Mouse (Mus musculus) olfactory bulb, adult 2 months (tissue): ENCODE data around the gene Clstn1. TPM values are rescaled to one million over a fixed set of nuclear protein-coding genes. Genes with fewer than 3 reads are reported as not detected.

ENCODE experiments used
- H3K27ac ChIP-seq: fragments of 200-500 bp; 2 replicates; pipeline ENCODE4 v1.5.1; 2012; ENCODE audit warnings: low read depth, low read length; ENCODE audit not compliant: insufficient read depth
- H3K4me1 ChIP-seq: fragments of 200-500 bp; 2 replicates; pipeline ENCODE4 v1.6.1; 2012; ENCODE audit warnings: low read length; ENCODE audit not compliant: control insufficient read depth, insufficient read depth
- H3K4me3 ChIP-seq: fragments of 200-500 bp; 2 replicates; pipeline ENCODE4 v1.5.1; 2012; ENCODE audit warnings: mild to moderate bottlenecking, low read depth, low read length, moderate library complexity; ENCODE audit not compliant: insufficient read depth
- CTCF ChIP-seq: fragments of 200-500 bp; IDR thresholded peaks from 2 replicates; pipeline ENCODE4 v1.5.1; 2012; ENCODE audit warnings: low read depth, mild to moderate bottlenecking, low read length, moderate library complexity; ENCODE audit not compliant: insufficient read depth
- POLR2A ChIP-seq: fragments of 200-500 bp; IDR thresholded peaks from 2 replicates; pipeline ENCODE4 v1.6.1; 2012; ENCODE audit warnings: mild to moderate bottlenecking, low read depth, low read length, moderate library complexity; ENCODE audit not compliant: insufficient read depth
- WGBS: fragments of 180-500 bp; shearing (Covaris S2); methylation state at CpG from one replicate; pipeline ENCODE4 v1.1.7; 2018; 5-methylcytosine and 5-hydroxymethylcytosine counted together
- polyA plus RNA-seq: library from polyadenylated mRNA; stranded (reverse); fragments of >200 nt; gene quantifications from 2 replicates; pipeline ENCODE4 v1.2.4, GENCODE M21; 2012; ENCODE audit warnings: low replicate concordance; ENCODE audit not compliant: missing spikeins, insufficient read depth, insufficient read length

Gene Clstn1
- polyA plus RNA-seq, 1 experiment, result 68.1 TPM

- 84% methylated on average over 8 of the region's 8 CpGs for WGBS
- H3K27ac ChIP-seq, result no peak overlapping the region
- no peak overlapping the region for H3K4me3 ChIP-seq
- TF ChIP-seq CTCF, result no peak
- TF ChIP-seq POLR2A, result no peak
- peaks cover 37% of the 10 kb centered on the region for H3K4me1 ChIP-seq
Observed at GRCm38 (mm10) chr4:149572851-149573250, 13.4 kb upstream of the Clstn1 start.

GRCm38 (mm10) chr4:149574391-149574821, 11.9 kb upstream of the Clstn1 start:
- no peak overlapping the region for H3K27ac ChIP-seq
- H3K4me3 ChIP-seq, result no peak overlapping the region
- WGBS, result 94% methylated on average over 14 of the region's 14 CpGs
- TF ChIP-seq CTCF, result no peak
- no peak for TF ChIP-seq POLR2A
- H3K4me1 ChIP-seq, result peaks cover 45% of the 10 kb centered on the region

GRCm38 (mm10) chr4:149576061-149576460, 10.2 kb upstream of the Clstn1 start:
- H3K4me1 ChIP-seq, result peaks cover 32% of the 10 kb centered on the region
- H3K4me3 ChIP-seq, result no peak overlapping the region
- no peak overlapping the region for H3K27ac ChIP-seq
- TF ChIP-seq CTCF, result no peak
- no peak for TF ChIP-seq POLR2A
- 33% methylated on average over 9 of the region's 9 CpGs for WGBS

GRCm38 (mm10) chr4:149576993-149577548, 9.2 kb upstream of the Clstn1 start:
- H3K27ac ChIP-seq, result no peak overlapping the region
- TF ChIP-seq CTCF, result no peak
- H3K4me3 ChIP-seq, result no peak overlapping the region
- WGBS, result 65% methylated on average over 4 of the region's 4 CpGs
- peaks cover 22% of the 10 kb centered on the region for H3K4me1 ChIP-seq

- no peak overlapping the region for H3K4me3 ChIP-seq
- TF ChIP-seq POLR2A, result no peak
- H3K4me1 ChIP-seq, result peaks cover 16% of the 10 kb centered on the region
- WGBS, result 53% methylated on average over 13 of the region's 13 CpGs
- H3K27ac ChIP-seq, result no peak overlapping the region
Observed at GRCm38 (mm10) chr4:149578085-149578681, 8.1 kb upstream of the Clstn1 start.

- TF ChIP-seq POLR2A, result no peak
- TF ChIP-seq CTCF, result no peak
- Histone ChIP-seq H3K27ac (no peak overlapping the region), H3K4me3 (no peak overlapping the region), H3K4me1 (peaks cover 16% of the 10 kb centered on the region)
- 20% methylated on average over 7 of the region's 7 CpGs for WGBS
Observed at GRCm38 (mm10) chr4:149578831-149579230, 7.4 kb upstream of the Clstn1 start.

GRCm38 (mm10) chr4:149585236-149585635, 1.0 kb upstream of the Clstn1 start:
- Histone ChIP-seq H3K4me1 (peaks cover 12% of the 10 kb centered on the region), H3K4me3 (no peak overlapping the region), H3K27ac (no peak overlapping the region)
- TF ChIP-seq CTCF (no peak), POLR2A (no peak)
- WGBS, result 91% methylated on average over 8 of the region's 8 CpGs

GRCm38 (mm10) chr4:149586783-149587595, 721 bp downstream of the Clstn1 start:
- TF ChIP-seq CTCF, result no peak
- no peak for TF ChIP-seq POLR2A
- Histone ChIP-seq H3K4me1 (peaks cover 12% of the 10 kb centered on the region), H3K4me3 (peak overlapping the region; percentile 92), H3K27ac (peak overlapping the region; percentile 5; the same call in 1 of the 2 replicates)
- 1% methylated on average over 72 of the region's 72 CpGs for WGBS

GRCm38 (mm10) chr4:149587596-149588168, 1.4 kb downstream of the Clstn1 start:
- 10% methylated on average over 24 of the region's 24 CpGs for WGBS
- Histone ChIP-seq H3K27ac (no peak overlapping the region), H3K4me1 (peaks cover 12% of the 10 kb centered on the region), H3K4me3 (peak overlapping the region; percentile 92)
- TF ChIP-seq CTCF (peak; percentile 10; the same call in 1 of the 2 replicates), POLR2A (no peak)
